Mouse (Mus musculus): ENCODE measurements around the gene 2310007B03Rik.

DNA sequence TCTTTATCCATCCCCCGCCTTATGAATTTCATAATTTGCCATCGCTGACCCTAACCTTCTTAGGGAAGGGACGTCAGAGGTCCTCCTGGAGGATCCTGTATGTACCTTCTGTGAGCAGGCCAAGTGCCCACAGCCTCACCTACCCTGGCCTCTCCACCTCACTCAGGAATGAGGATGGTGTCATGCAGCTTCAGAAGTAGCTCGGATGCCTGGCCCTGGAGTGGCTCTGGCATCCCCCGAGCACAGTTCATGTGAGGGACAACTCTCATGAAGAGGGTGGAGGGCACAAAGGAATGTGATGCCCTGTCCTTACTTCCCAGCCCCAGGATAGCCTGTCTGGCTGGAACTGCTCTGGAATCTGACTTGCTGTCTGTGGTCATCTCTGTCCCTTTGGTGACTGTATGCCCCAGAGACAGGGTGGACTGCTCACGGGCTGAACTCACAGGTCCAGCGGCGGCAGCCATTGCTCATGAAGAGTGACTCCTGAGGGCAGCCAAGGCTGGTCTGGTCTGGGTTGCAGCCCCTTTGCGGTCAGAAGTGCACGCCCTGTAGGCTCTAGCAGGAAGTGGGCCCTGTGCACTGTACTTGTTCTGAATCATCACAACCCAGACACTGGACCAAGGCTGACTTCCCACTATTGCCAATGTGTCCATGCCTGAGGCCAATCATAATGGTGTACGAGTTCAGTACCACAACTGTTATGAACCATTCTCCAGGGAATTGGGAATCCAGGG is 5.8 kb upstream of the 2310007B03Rik start:
- TF ChIP-seq CTCF (IDR thresholded peaks at IDR 0.05; ENCODE audit: borderline replicate concordance, insufficient read depth, low read depth, low read length) (no peak), POLR2A (IDR thresholded peaks at IDR 0.05; ENCODE audit: borderline replicate concordance, insufficient read depth, low read length) (no peak)

Data from cerebellum, adult 2 months (tissue).